Mouse (Mus musculus): ENCODE data around the gene St7. TPM values are rescaled to one million over a fixed set of nuclear protein-coding genes. Genes with fewer than 3 reads are reported as not detected.

The St7 gene
- total and polyA plus RNA-seq, 2 experiments from 2014 or later: 41.9 to 67.3 TPM

GRCm38 (mm10) chr6:17905776-17906175 lies 213.0 kb downstream of the St7 start:
- Histone ChIP-seq H3K4me1 (ENCODE audit: insufficient read depth) (peaks cover 4% of the 10 kb centered on the region; the same call in 1 of the 2 replicates), H3K9me3 (ENCODE audit: low read length) (no peaks in the 10 kb centered on the region), H3K27me3 (ENCODE audit: insufficient read depth, low read length) (no peaks in the 10 kb centered on the region), H3K4me3 (ENCODE audit: low read depth, low read length) (no peak overlapping the region), H3K36me3 (ENCODE audit: insufficient read depth) (peaks cover 9% of the 10 kb centered on the region; the same call in 1 of the 2 replicates), H3K9ac (no peak overlapping the region), H3K27ac (ENCODE audit: low read depth, low read length) (no peak overlapping the region), H3K4me2 (ENCODE audit: low read depth) (no peak overlapping the region)
- DNase-seq: no peak
- peak; percentile 23; the same call in 1 of the 2 replicates for ATAC-seq
- TF ChIP-seq CTCF (IDR thresholded peaks at IDR 0.05; ENCODE audit: low read depth): no peak
- WGBS: 27% methylated on average over 3 of the region's 3 CpGs

GRCm38 (mm10) chr6:17906289-17906688 lies 213.6 kb downstream of the St7 start:
- DNase-seq: no peak
- ATAC-seq: no peak

DNA sequence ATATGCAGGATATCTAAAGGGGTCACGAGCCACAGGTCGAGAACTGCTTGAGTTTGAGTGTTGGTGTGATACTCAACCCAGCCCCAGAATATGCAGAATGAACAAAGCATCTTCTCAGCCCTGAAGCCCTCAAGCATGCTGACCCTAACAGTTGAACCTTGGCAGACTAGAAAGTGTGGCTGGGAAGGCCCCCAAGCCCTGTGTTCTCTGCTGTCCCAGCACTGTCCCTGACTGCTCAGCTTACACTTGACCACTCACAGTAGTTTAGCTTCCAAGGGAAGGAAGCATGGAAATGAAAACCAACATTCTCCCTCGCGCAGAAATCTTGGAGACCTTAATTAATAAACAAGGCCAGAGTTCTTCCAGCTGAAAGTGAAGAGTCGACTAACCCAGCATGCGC lies 219.6 kb downstream of the St7 start:
- 79% methylated on average over 6 of the region's 6 CpGs for WGBS
- Histone ChIP-seq H3K9ac (no peak overlapping the region), H3K27ac (ENCODE audit: low read depth, low read length) (no peak overlapping the region), H3K9me3 (ENCODE audit: low read length) (no peaks in the 10 kb centered on the region), H3K4me3 (ENCODE audit: low read depth, low read length) (no peak overlapping the region), H3K4me1 (ENCODE audit: insufficient read depth) (no peaks in the 10 kb centered on the region), H3K36me3 (ENCODE audit: insufficient read depth) (peaks cover 5% of the 10 kb centered on the region), H3K4me2 (ENCODE audit: low read depth) (no peak overlapping the region), H3K27me3 (ENCODE audit: insufficient read depth, low read length) (no peaks in the 10 kb centered on the region)
- no peak for ATAC-seq
- no peak for DNase-seq
- no peak for TF ChIP-seq CTCF (IDR thresholded peaks at IDR 0.05; ENCODE audit: low read depth)

More at GRCm38 (mm10) chr6:17906289-17906688, 213.6 kb downstream of the St7 start:
- H3K27ac ChIP-seq (ENCODE audit: low read depth, low read length): no peak overlapping the region
- H3K4me3 ChIP-seq (ENCODE audit: low read depth, low read length): no peak overlapping the region
- H3K9me3 ChIP-seq (ENCODE audit: low read length): no peaks in the 10 kb centered on the region
- WGBS: 9% methylated on average over 6 of the region's 6 CpGs
- H3K36me3 ChIP-seq (ENCODE audit: insufficient read depth): peaks cover 9% of the 10 kb centered on the region
- no peak for TF ChIP-seq CTCF (IDR thresholded peaks at IDR 0.05; ENCODE audit: low read depth)
- peaks cover 4% of the 10 kb centered on the region; the same call in 1 of the 2 replicates for H3K4me1 ChIP-seq (ENCODE audit: insufficient read depth)
- no peaks in the 10 kb centered on the region for H3K27me3 ChIP-seq (ENCODE audit: insufficient read depth, low read length)
- no peak overlapping the region for H3K4me2 ChIP-seq (ENCODE audit: low read depth)
- H3K9ac ChIP-seq: no peak overlapping the region

DNA sequence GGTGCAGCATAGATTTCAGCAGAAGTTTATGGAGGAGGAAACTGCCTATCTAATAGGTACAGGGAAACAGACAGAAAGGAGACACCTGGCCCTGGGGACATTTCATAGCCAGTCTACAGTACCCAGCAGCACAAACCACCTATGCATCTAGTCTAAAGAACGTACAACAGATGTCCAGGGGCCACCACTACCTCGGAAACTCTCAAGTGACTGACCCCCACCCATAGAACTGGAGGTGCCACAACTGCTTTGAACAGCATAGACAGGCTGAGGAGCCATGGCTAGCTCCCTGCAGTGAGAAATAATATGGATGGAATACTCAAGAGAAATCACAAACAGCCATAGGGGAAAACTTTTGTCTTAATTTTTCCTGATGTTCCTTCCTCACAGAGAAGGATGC lies 220.1 kb downstream of the St7 start:
- H3K4me2 ChIP-seq (ENCODE audit: low read depth): no peak overlapping the region
- no peaks in the 10 kb centered on the region for H3K27me3 ChIP-seq (ENCODE audit: insufficient read depth, low read length)
- ATAC-seq: no peak
- TF ChIP-seq CTCF (IDR thresholded peaks at IDR 0.05; ENCODE audit: low read depth): no peak
- H3K4me1 ChIP-seq (ENCODE audit: insufficient read depth): no peaks in the 10 kb centered on the region
- H3K9me3 ChIP-seq (ENCODE audit: low read length): no peaks in the 10 kb centered on the region
- no peak overlapping the region for H3K4me3 ChIP-seq (ENCODE audit: low read depth, low read length)
- no peak overlapping the region for H3K9ac ChIP-seq
- peaks cover 5% of the 10 kb centered on the region for H3K36me3 ChIP-seq (ENCODE audit: insufficient read depth)
- H3K27ac ChIP-seq (ENCODE audit: low read depth, low read length): no peak overlapping the region
- DNase-seq: no peak
- WGBS: 85% methylated on average over 2 of the region's 2 CpGs

- Histone ChIP-seq H3K4me2 (ENCODE audit: low read depth) (no peak overlapping the region), H3K9ac (no peak overlapping the region), H3K36me3 (ENCODE audit: insufficient read depth) (peaks cover 5% of the 10 kb centered on the region), H3K4me3 (ENCODE audit: low read depth, low read length) (no peak overlapping the region), H3K4me1 (ENCODE audit: insufficient read depth) (no peaks in the 10 kb centered on the region), H3K9me3 (ENCODE audit: low read length) (no peaks in the 10 kb centered on the region), H3K27ac (ENCODE audit: low read depth, low read length) (no peak overlapping the region), H3K27me3 (ENCODE audit: insufficient read depth, low read length) (no peaks in the 10 kb centered on the region)
- no peak for TF ChIP-seq CTCF (IDR thresholded peaks at IDR 0.05; ENCODE audit: low read depth)
- no peak for ATAC-seq
- DNase-seq: no peak
- WGBS: 77% methylated on average over 1 of the region's 1 CpGs
Measured at GRCm38 (mm10) chr6:17913315-17913714, 220.6 kb downstream of the St7 start.

DNA sequence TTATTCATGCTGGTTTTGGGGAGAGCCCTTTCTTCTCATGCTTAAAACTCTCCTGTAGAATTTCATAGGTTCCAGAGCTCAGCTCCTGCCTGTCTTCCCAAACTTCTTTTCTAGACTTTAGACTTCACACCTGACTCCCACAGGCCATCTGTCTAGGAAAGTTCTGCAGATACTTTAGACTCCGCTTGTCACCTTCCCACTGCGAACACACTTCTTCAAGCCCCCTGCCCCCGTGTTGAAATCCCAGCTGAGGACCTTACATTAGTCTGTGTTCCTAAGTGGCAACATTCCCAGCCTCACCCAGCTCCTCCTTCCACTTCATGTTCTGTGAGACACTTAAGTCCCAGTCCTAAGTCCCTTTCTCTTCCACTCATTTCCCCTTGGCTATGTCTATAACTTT lies 221.6 kb downstream of the St7 start:
- 84% methylated on average over 3 of the region's 3 CpGs for whole genome bisulfite sequencing
- DNase-seq (no peak), ATAC-seq (no peak)
- H3K4me3 ChIP-seq (ENCODE audit: low read depth, low read length): no peak overlapping the region
- no peak overlapping the region for H3K27ac ChIP-seq (ENCODE audit: low read depth, low read length)
- H3K27me3 ChIP-seq (ENCODE audit: insufficient read depth, low read length): no peaks in the 10 kb centered on the region
- H3K36me3 ChIP-seq (ENCODE audit: insufficient read depth): peaks cover 5% of the 10 kb centered on the region
- H3K4me1 ChIP-seq (ENCODE audit: insufficient read depth): no peaks in the 10 kb centered on the region
- H3K9ac ChIP-seq: no peak overlapping the region
- no peak overlapping the region for H3K4me2 ChIP-seq (ENCODE audit: low read depth)
- TF ChIP-seq CTCF (IDR thresholded peaks at IDR 0.05; ENCODE audit: low read depth): no peak
- no peaks in the 10 kb centered on the region for H3K9me3 ChIP-seq (ENCODE audit: low read length)

DNA sequence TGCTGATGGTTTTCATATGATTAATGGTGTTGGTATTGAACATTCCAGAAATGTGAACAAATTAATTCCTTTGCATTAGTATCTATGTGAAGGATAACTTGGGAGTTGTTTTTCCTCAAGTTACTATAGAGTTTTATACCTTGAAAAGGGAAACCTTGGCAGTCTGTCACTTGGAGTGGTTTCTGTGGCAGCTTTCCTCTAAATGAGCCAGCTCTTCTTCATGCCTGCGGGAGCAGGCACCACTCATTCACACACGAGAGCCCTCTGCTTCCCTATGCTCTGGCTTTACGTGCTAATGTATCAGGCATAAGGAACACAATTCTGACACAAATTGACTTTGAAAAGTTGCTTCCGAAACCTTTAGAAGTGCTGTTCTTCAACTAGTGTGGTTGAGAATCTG lies 224.5 kb downstream of the St7 start:
- H3K4me2 ChIP-seq (ENCODE audit: low read depth): no peak overlapping the region
- TF ChIP-seq CTCF (IDR thresholded peaks at IDR 0.05; ENCODE audit: low read depth): no peak
- DNase-seq (no peak), ATAC-seq (no peak)
- no peaks in the 10 kb centered on the region for H3K27me3 ChIP-seq (ENCODE audit: insufficient read depth, low read length)
- H3K9me3 ChIP-seq (ENCODE audit: low read length): no peaks in the 10 kb centered on the region
- no peak overlapping the region for H3K9ac ChIP-seq
- H3K36me3 ChIP-seq (ENCODE audit: insufficient read depth): peaks cover 12% of the 10 kb centered on the region; the same call in 1 of the 2 replicates
- H3K4me1 ChIP-seq (ENCODE audit: insufficient read depth): no peaks in the 10 kb centered on the region
- H3K27ac ChIP-seq (ENCODE audit: low read depth, low read length): no peak overlapping the region
- no peak overlapping the region for H3K4me3 ChIP-seq (ENCODE audit: low read depth, low read length)
- 53% methylated on average over 4 of the region's 4 CpGs for WGBS
